10 mouse cellular contexts compared by ENCODE assay signal in genomic region chr11:117344339-117345021, GRCm38 (mm10).
A peak's percentile ranks its signal among the peaks of the same experiment; 100 is the strongest.
DNase-seq lines count a peak whose midpoint lies in the region; ATAC-seq lines count a peak whose summit lies in the region.
"Had no signal": no experiment of that assay in that cellular context is flagged by ENCODE, and none has a peak within 500 bp of the region (broad histone marks: within the 10 kb centered on the region; RNA-seq: fewer than 3 reads in every experiment).

No protein-coding gene starts in this region.

- H3K36me3 ChIP-seq in heart, embryonic 11.5 days (ENCODE audit: control insufficient read depth, insufficient read depth, low read length): no peaks in the 10 kb centered on the region
- 0 out of 2 replicates have a peak, but pooled peaks cover 5% of the 10 kb centered on the region for H3K36me3 ChIP-seq in embryonic facial prominence, embryonic 12.5 days
- H3K36me3 ChIP-seq in intestine, embryonic 15.5 days: no peaks in the 10 kb centered on the region; the same call in 1 of the 2 replicates
- H3K36me3 ChIP-seq in midbrain, embryonic 15.5 days (replicated peaks): no peaks in the 10 kb centered on the region

- H3K4me3 ChIP-seq in heart, embryonic 11.5 days (ENCODE audit: low read depth, low read length): 0 out of 2 replicates have a peak overlapping the region, but pooled peaks have one; percentile 8
- H3K4me3 ChIP-seq in embryonic facial prominence, embryonic 12.5 days: no peak overlapping the region
- H3K4me3 ChIP-seq in intestine, embryonic 15.5 days (replicated peaks): no peak overlapping the region
- no peak overlapping the region for H3K4me3 ChIP-seq in midbrain, embryonic 15.5 days

- no peaks in the 10 kb centered on the region for H3K9me3 ChIP-seq in heart, embryonic 11.5 days (replicated peaks; ENCODE audit: control insufficient read depth, low read length)
- H3K9me3 ChIP-seq in embryonic facial prominence, embryonic 12.5 days: no peaks in the 10 kb centered on the region
- no peaks in the 10 kb centered on the region for H3K9me3 ChIP-seq in intestine, embryonic 15.5 days
- no peaks in the 10 kb centered on the region for H3K9me3 ChIP-seq in midbrain, embryonic 15.5 days
- H3K9me3 ChIP-seq: megakaryocyte, embryonic 14.5 days had no signal

- H3K9ac ChIP-seq in heart, embryonic 11.5 days (ENCODE audit: low read depth, low read length): no peak overlapping the region
- H3K9ac ChIP-seq in embryonic facial prominence, embryonic 12.5 days: peak overlapping the region; percentile 24; the same call in 1 of the 2 replicates
- H3K9ac ChIP-seq in intestine, embryonic 15.5 days: no peak overlapping the region
- H3K9ac ChIP-seq in midbrain, embryonic 15.5 days: no peak overlapping the region

- 28% methylated on average over 11 of the region's 11 CpGs for WGBS in heart, embryonic 11.5 days (ENCODE audit: insufficient replicate concordance)
- 34% methylated on average over 11 of the region's 11 CpGs for WGBS in embryonic facial prominence, embryonic 12.5 days
- WGBS in intestine, embryonic 15.5 days: 36% methylated on average over 11 of the region's 11 CpGs
- WGBS in midbrain, embryonic 15.5 days: 50% methylated on average over 11 of the region's 11 CpGs

- peak overlapping the region; percentile 44 for H3K4me2 ChIP-seq in heart, embryonic 11.5 days
- H3K4me2 ChIP-seq in embryonic facial prominence, embryonic 12.5 days (replicated peaks): peak overlapping the region; percentile 41
- H3K4me2 ChIP-seq in intestine, embryonic 15.5 days (replicated peaks): peak overlapping the region; percentile 44
- peak overlapping the region; percentile 6; the same call in 1 of the 2 replicates for H3K4me2 ChIP-seq in midbrain, embryonic 15.5 days

- ATAC-seq in heart, embryonic 11.5 days (replicated peaks; ENCODE audit: insufficient number of reproducible peaks, low FRiP score, low TSS enrichment): no peak
- ATAC-seq in embryonic facial prominence, embryonic 12.5 days (ENCODE audit: insufficient number of reproducible peaks, insufficient read depth, low FRiP score, low TSS enrichment): no peak
- peak; percentile 37 for ATAC-seq in intestine, embryonic 15.5 days
- no peak for ATAC-seq in midbrain, embryonic 15.5 days (replicated peaks)

- H3K4me1 ChIP-seq in heart, embryonic 11.5 days (ENCODE audit: control insufficient read depth, insufficient read depth, low read length): peaks cover 85% of the 10 kb centered on the region
- peaks cover 85% of the 10 kb centered on the region for H3K4me1 ChIP-seq in embryonic facial prominence, embryonic 12.5 days
- peaks cover 85% of the 10 kb centered on the region for H3K4me1 ChIP-seq in intestine, embryonic 15.5 days (replicated peaks)
- peaks cover 87% of the 10 kb centered on the region for H3K4me1 ChIP-seq in midbrain, embryonic 15.5 days

- no peaks in the 10 kb centered on the region for H3K27me3 ChIP-seq in heart, embryonic 11.5 days (ENCODE audit: control insufficient read depth, insufficient read depth, low read length)
- H3K27me3 ChIP-seq in embryonic facial prominence, embryonic 12.5 days: no peaks in the 10 kb centered on the region
- no peaks in the 10 kb centered on the region for H3K27me3 ChIP-seq in intestine, embryonic 15.5 days (replicated peaks)
- H3K27me3 ChIP-seq in midbrain, embryonic 15.5 days (replicated peaks): no peaks in the 10 kb centered on the region
- H3K27me3 ChIP-seq: megakaryocyte, embryonic 14.5 days had no signal

- H3K27ac ChIP-seq in heart, embryonic 11.5 days (ENCODE audit: low read depth, low read length): peak overlapping the region; percentile 78
- H3K27ac ChIP-seq in embryonic facial prominence, embryonic 12.5 days: peak overlapping the region; percentile 93
- H3K27ac ChIP-seq in intestine, embryonic 15.5 days: peak overlapping the region; percentile 90
- peak overlapping the region; percentile 74 for H3K27ac ChIP-seq in midbrain, embryonic 15.5 days

- intact Hi-C loops in heart, postnatal 14 days (cut with DNase I): no loop called here

- DNase-seq in heart, postnatal 14 days: no peak
- DNase-seq in gastrocnemius, postnatal 4 days (ENCODE audit: low spot score in 2 of 2): no peak
- DNase-seq in layer of hippocampus, adult 8-10 months (ENCODE audit: low spot score in 2 of 2): no peak
- DNase-seq in urinary bladder, adult 2 months (ENCODE audit: low spot score): no peak
- DNase-seq: cerebellum, postnatal 25 days had no signal
